Mouse (Mus musculus) lung, adult 2 months (tissue): Measurements from ENCODE around the gene Foxo1.

Source experiments
- CTCF ChIP-seq: fragments of 200-500 bp; IDR thresholded peaks from 2 replicates; pipeline ENCODE4 v1.5.1; 2011; ENCODE audit warnings: mild to moderate bottlenecking, low read length, control low read depth; ENCODE audit not compliant: insufficient read depth
- POLR2A ChIP-seq: fragments of 200-500 bp; IDR thresholded peaks from 2 replicates; pipeline ENCODE4 v1.6.1; 2011; ENCODE audit warnings: low read depth, mild to moderate bottlenecking, control low read depth, low read length, borderline replicate concordance; ENCODE audit errors: extremely low read depth

GRCm38 (mm10) chr3:52342226-52342625 lies 74.1 kb downstream of the Foxo1 start:
- TF ChIP-seq CTCF (no peak), POLR2A (no peak)
